Mouse (Mus musculus) MEL (cell line): ENCODE results near the gene Zfp74. TPM values are rescaled to one million over a fixed set of nuclear protein-coding genes. Genes with fewer than 3 reads are reported as not detected.
A peak's percentile ranks its signal among the peaks of the same experiment; 100 is the strongest.

Source experiments
- DNase-seq: peaks from one replicate; pipeline ENCODE4 v3.0.0; 2011; ENCODE audit warnings: low read depth, low spot score
- H3K27ac ChIP-seq: 2 replicates; pipeline ENCODE4 v1.5.1; 2012; ENCODE audit warnings: low read depth, mild to moderate bottlenecking, control low read depth, low read length, moderate library complexity; ENCODE audit not compliant: control insufficient read depth
- H3K27me3 ChIP-seq, 2 experiments: fragments of 150-350 bp in 1 of 2; sonication (generic) in 1 of 2; 2 replicates each; pipeline ENCODE4 v1.6.1; 2012; ENCODE audit warnings: low read length in 2 of 2, mild to moderate bottlenecking in 2 of 2, improper control_type of control experiment in 1 of 2, moderate library complexity in 1 of 2; ENCODE audit not compliant: insufficient read depth in 2 of 2, control insufficient read depth in 1 of 2
- H3K36me3 ChIP-seq, 2 experiments: 2 replicates each; pipeline ENCODE4 v1.6.1; 2012 to 2014; ENCODE audit warnings: low read length in 2 of 2, improper control_type of control experiment in 1 of 2, inconsistent platforms in 1 of 2, mild to moderate bottlenecking in 1 of 2; ENCODE audit not compliant: insufficient read depth in 2 of 2, control insufficient read depth in 1 of 2
- H3K4me1 ChIP-seq, 2 experiments: fragments of 150-350 bp in 1 of 2; sonication (generic) in 1 of 2; 2 replicates each; pipeline ENCODE4 v1.6.1; 2012; ENCODE audit warnings: low read length in 2 of 2, improper control_type of control experiment in 1 of 2, mild to moderate bottlenecking in 1 of 2; ENCODE audit not compliant: insufficient read depth in 2 of 2, control insufficient read depth in 1 of 2
- H3K4me3 ChIP-seq, 2 experiments: fragments of 150-350 bp in 1 of 2; sonication (generic) in 1 of 2; 2 replicates each; pipeline ENCODE4 v1.5.1; 2012; ENCODE audit warnings: low read depth in 2 of 2, low read length in 2 of 2, mild to moderate bottlenecking in 2 of 2, moderate library complexity in 2 of 2, control low read depth in 1 of 2, improper control_type of control experiment in 1 of 2; ENCODE audit not compliant: control insufficient read depth in 1 of 2, insufficient read depth in 1 of 2
- H3K79me2 ChIP-seq: 2 replicates; pipeline ENCODE4 v1.6.1; 2012; ENCODE audit warnings: mild to moderate bottlenecking, low read length, moderate library complexity; ENCODE audit not compliant: control insufficient read depth, poor library complexity, insufficient read depth
- H3K9ac ChIP-seq: 2 replicates; pipeline ENCODE4 v1.6.1; 2012; ENCODE audit warnings: low read depth, mild to moderate bottlenecking, control low read depth, low read length, moderate library complexity; ENCODE audit not compliant: control insufficient read depth, poor library complexity, severe bottlenecking
- H3K9me3 ChIP-seq: fragments of 150-350 bp; sonication (generic); replicated peaks from 2 replicates; pipeline ENCODE4 v1.6.1; 2012; ENCODE audit warnings: mild to moderate bottlenecking, low read length, improper control_type of control experiment, moderate library complexity; ENCODE audit not compliant: insufficient read depth
- BHLHE40 ChIP-seq: IDR thresholded peaks from 2 replicates; pipeline ENCODE4 v1.6.1; 2012; ENCODE audit warnings: low read depth, mild to moderate bottlenecking, inconsistent platforms, low read length, improper control_type of control experiment, borderline replicate concordance
- CHD1 ChIP-seq: IDR thresholded peaks from 2 replicates; pipeline ENCODE4 v1.6.1; 2012; ENCODE audit warnings: low read depth, mild to moderate bottlenecking, inconsistent platforms, low read length, improper control_type of control experiment
- CHD2 ChIP-seq: IDR thresholded peaks from 2 replicates; pipeline ENCODE4 v1.6.1; 2011; ENCODE audit warnings: low read length, improper control_type of control experiment
- CTCF ChIP-seq, 3 experiments: IDR thresholded peaks in 2 of 3; conservative IDR thresholded peaks in 1 of 3; 2 replicates each; pipeline ENCODE4 v1.5.1; 2011 to 2012; ENCODE audit warnings: low read length in 3 of 3, low read depth in 2 of 3, mild to moderate bottlenecking in 2 of 3, improper control_type of control experiment in 1 of 3, inconsistent platforms in 1 of 3, mixed read lengths in 1 of 3, moderate library complexity in 1 of 3; ENCODE audit not compliant: control insufficient read depth in 1 of 3, insufficient read depth in 1 of 3, poor library complexity in 1 of 3, severe bottlenecking in 1 of 3
- E2F4 ChIP-seq: IDR thresholded peaks from 2 replicates; pipeline ENCODE4 v1.6.1; 2011; ENCODE audit warnings: low read depth, low read length, improper control_type of control experiment, borderline replicate concordance
- ELF1 ChIP-seq: IDR thresholded peaks from 2 replicates; pipeline ENCODE4 v1.6.1; 2014; ENCODE audit warnings: low read depth, mild to moderate bottlenecking, inconsistent platforms, low read length, improper control_type of control experiment, moderate library complexity
- EP300 ChIP-seq, 2 experiments: IDR thresholded peaks; 2 replicates each; pipeline ENCODE4 v1.6.1; 2011; ENCODE audit warnings: improper control_type of control experiment in 2 of 2, low read length in 2 of 2, low read depth in 1 of 2, mild to moderate bottlenecking in 1 of 2
- ETS1 ChIP-seq: IDR thresholded peaks from 2 replicates; pipeline ENCODE4 v1.6.1; 2012; ENCODE audit warnings: low read depth, mild to moderate bottlenecking, inconsistent platforms, low read length, improper control_type of control experiment, moderate library complexity
- GABPA ChIP-seq: IDR thresholded peaks from 2 replicates; pipeline ENCODE4 v1.6.1; 2012; ENCODE audit warnings: low read depth, mild to moderate bottlenecking, inconsistent platforms, low read length, improper control_type of control experiment, moderate library complexity
- GATA1 ChIP-seq: IDR thresholded peaks from 2 replicates; pipeline ENCODE4 v1.6.1; 2011; ENCODE audit warnings: low read depth, low read length, improper control_type of control experiment
- HCFC1 ChIP-seq: IDR thresholded peaks from 2 replicates; pipeline ENCODE4 v1.6.1; 2012; ENCODE audit warnings: low read depth, mild to moderate bottlenecking, inconsistent platforms, low read length, improper control_type of control experiment, moderate library complexity
- JUND ChIP-seq: IDR thresholded peaks from 2 replicates; pipeline ENCODE4 v1.6.1; 2011; ENCODE audit warnings: low read depth, mild to moderate bottlenecking, improper control_type of control experiment, low read length
- MEF2A ChIP-seq: IDR thresholded peaks from 2 replicates; pipeline ENCODE4 v1.6.1; 2014; ENCODE audit warnings: low read depth, mild to moderate bottlenecking, inconsistent platforms, low read length, improper control_type of control experiment; ENCODE audit not compliant: poor library complexity, insufficient replicate concordance, severe bottlenecking; ENCODE audit errors: extremely low read depth
- MYB ChIP-seq: IDR thresholded peaks from 2 replicates; pipeline ENCODE4 v1.6.1; 2011; ENCODE audit warnings: mild to moderate bottlenecking, low read depth, low read length, improper control_type of control experiment
- MYC ChIP-seq: IDR thresholded peaks from 2 replicates; pipeline ENCODE4 v1.6.1; 2011; ENCODE audit warnings: low read depth, mild to moderate bottlenecking, low read length, improper control_type of control experiment, moderate library complexity
- NELFE ChIP-seq: IDR thresholded peaks from 2 replicates; pipeline ENCODE4 v1.6.1; 2011; ENCODE audit warnings: low read depth, low read length, improper control_type of control experiment
- NRF1 ChIP-seq: IDR thresholded peaks from 2 replicates; pipeline ENCODE4 v1.6.1; 2014; ENCODE audit warnings: low read depth, mild to moderate bottlenecking, inconsistent platforms, low read length, improper control_type of control experiment, moderate library complexity; ENCODE audit not compliant: poor library complexity, insufficient read depth, severe bottlenecking
- POLR2A ChIP-seq, 2 experiments: IDR thresholded peaks; 2 replicates each; pipeline ENCODE4 v1.6.1; 2011 to 2012; ENCODE audit warnings: low read length in 2 of 2, mild to moderate bottlenecking in 2 of 2, control low read depth in 1 of 2, improper control_type of control experiment in 1 of 2, low read depth in 1 of 2, moderate library complexity in 1 of 2; ENCODE audit not compliant: control insufficient read depth in 1 of 2, insufficient read depth in 1 of 2, poor library complexity in 1 of 2
- POLR2AphosphoS2 ChIP-seq: IDR thresholded peaks from 2 replicates; pipeline ENCODE4 v1.6.1; 2011; ENCODE audit warnings: low read length, improper control_type of control experiment
- POLR2AphosphoS5 ChIP-seq: IDR thresholded peaks from 2 replicates; pipeline ENCODE4 v1.6.1; 2012; ENCODE audit warnings: low read depth, borderline replicate concordance, mild to moderate bottlenecking, inconsistent platforms, low read length, moderate library complexity, mixed read lengths
- RCOR1 ChIP-seq: IDR thresholded peaks from 2 replicates; pipeline ENCODE4 v1.6.1; 2012; ENCODE audit warnings: low read depth, mild to moderate bottlenecking, inconsistent platforms, low read length, improper control_type of control experiment
- SIN3A ChIP-seq: IDR thresholded peaks from 2 replicates; pipeline ENCODE4 v1.6.1; 2012; ENCODE audit warnings: low read length, improper control_type of control experiment, inconsistent platforms
- TAL1 ChIP-seq: IDR thresholded peaks from 2 replicates; pipeline ENCODE4 v1.6.1; 2012; ENCODE audit warnings: mild to moderate bottlenecking, inconsistent platforms, low read length, moderate library complexity, mixed read lengths
- TBP ChIP-seq: IDR thresholded peaks from 2 replicates; pipeline ENCODE4 v1.8.0; 2011; ENCODE audit warnings: low read depth, low read length, improper control_type of control experiment
- TCF12 ChIP-seq: IDR thresholded peaks from 2 replicates; pipeline ENCODE4 v1.6.1; 2014; ENCODE audit warnings: low read depth, mild to moderate bottlenecking, inconsistent platforms, low read length, improper control_type of control experiment, moderate library complexity
- UBTF ChIP-seq: IDR thresholded peaks from 2 replicates; pipeline ENCODE4 v1.6.1; 2012; ENCODE audit warnings: low read depth, mild to moderate bottlenecking, inconsistent platforms, low read length, improper control_type of control experiment, moderate library complexity, borderline replicate concordance; ENCODE audit not compliant: insufficient read depth
- ZC3H11A ChIP-seq: IDR thresholded peaks from 2 replicates; pipeline ENCODE4 v1.6.1; 2012; ENCODE audit warnings: low read depth, mild to moderate bottlenecking, inconsistent platforms, low read length, improper control_type of control experiment
- ZMIZ1 ChIP-seq: IDR thresholded peaks from 2 replicates; pipeline ENCODE4 v1.6.1; 2012; ENCODE audit warnings: low read depth, mild to moderate bottlenecking, inconsistent platforms, low read length, improper control_type of control experiment, moderate library complexity
- ZNF384 ChIP-seq: IDR thresholded peaks from 2 replicates; pipeline ENCODE4 v1.6.1; 2012; ENCODE audit warnings: low read depth, mild to moderate bottlenecking, inconsistent platforms, low read length, improper control_type of control experiment
- polyA plus RNA-seq, 2 experiments: library from polyadenylated mRNA; stranded (reverse) in 1 of 2; unstranded in 1 of 2; fragments of >175 nt in 1 of 2; fragments of >200 nt in 1 of 2; gene quantifications; 2 replicates each; pipeline versions ENCODE4 v1.2.1 to v1.2.4; 2012; ENCODE audit warnings: low replicate concordance in 2 of 2, low read depth in 1 of 2; ENCODE audit not compliant: insufficient read length in 2 of 2, insufficient read depth in 1 of 2, missing spikeins in 1 of 2
- total RNA-seq: library from RNA; depleted of rRNA; stranded (reverse); fragments of 300-350 nt; gene quantifications from 2 replicates; pipeline ENCODE4 v1.2.3, GENCODE M21; 2012

Gene Zfp74
- total and polyA plus RNA-seq, 3 experiments, result 4.8 to 9.4 TPM; not detected in 1

GRCm38 (mm10) chr7:29959004-29959403, 5.1 kb upstream of the Zfp74 start:
- DNase-seq, result peak; percentile 37
- Histone ChIP-seq H3K4me1 (peaks cover 0 to 4% of the 10 kb centered on the region in 2 experiments; a peak in 2 of 4 replicates), H3K4me3 (no peak overlapping the region), H3K36me3 (peaks cover 0 to 4% of the 10 kb centered on the region in 2 experiments; a peak in 2 of 4 replicates), H3K9me3 (no peaks in the 10 kb centered on the region)
- TF ChIP-seq BHLHE40, result no peak
- no peak for TF ChIP-seq ELF1
- no peak for TF ChIP-seq RCOR1
- TF ChIP-seq UBTF, result no peak
- no peak; a peak in 1 of 6 replicates for TF ChIP-seq CTCF (IDR thresholded peaks at IDR 0.05 in 2 of 3, conservative IDR thresholded peaks at IDR 0.05 in 1 of 3; ENCODE audit: control insufficient read depth in 1 of 3, insufficient read depth in 1 of 3, low read depth in 2 of 3, low read length in 3 of 3, poor library complexity in 1 of 3, severe bottlenecking in 1 of 3)
- TF ChIP-seq EP300 (IDR thresholded peaks at IDR 0.05; ENCODE audit: low read depth in 1 of 2, low read length in 2 of 2), result no peak
- TF ChIP-seq TBP, result no peak
- no peak for TF ChIP-seq CHD2
- TF ChIP-seq POLR2AphosphoS2, result no peak
- no peak for TF ChIP-seq JUND
- no peak for TF ChIP-seq GATA1
- no peak for TF ChIP-seq ZNF384
- TF ChIP-seq ETS1, result no peak
- no peak for TF ChIP-seq MYB
- TF ChIP-seq NRF1, result no peak
- TF ChIP-seq, all 39 proteins: peak for 0
- Histone ChIP-seq H3K27ac (no peak overlapping the region), H3K27me3 (no peaks in the 10 kb centered on the region), H3K9ac (no peak overlapping the region), H3K79me2 (no peaks in the 10 kb centered on the region)

- DNase-seq, result peak; percentile 71
- Histone ChIP-seq H3K27ac (peak overlapping the region; percentile 65), H3K4me1 (peaks cover 0 to 4% of the 10 kb centered on the region in 2 experiments; a peak in 2 of 4 replicates)
- TF ChIP-seq EP300 (IDR thresholded peaks at IDR 0.05; ENCODE audit: low read depth in 1 of 2, low read length in 2 of 2), result peak; percentile 59 to 68
- TF ChIP-seq NRF1, result no peak
- TF ChIP-seq NELFE, result no peak
- TF ChIP-seq SIN3A, result peak; percentile 39; the same call in 1 of the 2 replicates
- no peak for TF ChIP-seq ELF1
- TF ChIP-seq CHD1, result no peak
- no peak for TF ChIP-seq POLR2AphosphoS5
- no peak for TF ChIP-seq TAL1
- TF ChIP-seq MEF2A, result no peak
- TF ChIP-seq UBTF, result no peak
- TF ChIP-seq ZC3H11A, result no peak
- TF ChIP-seq GABPA, result no peak
- no peak for TF ChIP-seq TBP
- peak; percentile 64 for TF ChIP-seq ETS1
- TF ChIP-seq ZMIZ1, result no peak
- no peak for TF ChIP-seq POLR2A (IDR thresholded peaks at IDR 0.05; ENCODE audit: control insufficient read depth in 1 of 2, insufficient read depth in 1 of 2, low read depth in 1 of 2, low read length in 2 of 2, poor library complexity in 1 of 2)
- peak; percentile 42; the same call in 1 of the 2 replicates for TF ChIP-seq HCFC1
- TF ChIP-seq E2F4, result 0 out of 2 replicates have a peak, but pooled peaks have one; percentile 32
- TF ChIP-seq BHLHE40, result peak; percentile 89
- TF ChIP-seq MYC, result peak; percentile 88
- peak; percentile 36; the same call in 1 of the 2 replicates for TF ChIP-seq TCF12
- TF ChIP-seq ZNF384, result no peak
These were observed 4.3 kb upstream of the Zfp74 start for GRCm38 (mm10) chr7:29958125-29958724.

More at GRCm38 (mm10) chr7:29958125-29958724, 4.3 kb upstream of the Zfp74 start:
- H3K79me2 ChIP-seq, result no peaks in the 10 kb centered on the region; the same call in 1 of the 2 replicates
- H3K9me3 ChIP-seq, result no peaks in the 10 kb centered on the region
- peak overlapping the region; percentile 16 to 31; a peak in 2 of 4 replicates for H3K4me3 ChIP-seq
- H3K9ac ChIP-seq, result peak overlapping the region; percentile 24
- no peaks in the 10 kb centered on the region for H3K27me3 ChIP-seq
- peaks cover 0 to 4% of the 10 kb centered on the region in 2 experiments; a peak in 2 of 4 replicates for H3K36me3 ChIP-seq
